Mouse (Mus musculus): ENCODE measurements around the gene Arhgap35. TPM values are rescaled to one million over a fixed set of nuclear protein-coding genes. Genes with fewer than 3 reads are reported as not detected.

Gene Arhgap35
- polyA plus RNA-seq, 1 experiment from 2014 or later: 23.6 TPM

GRCm38 (mm10) chr7:16557251-16557650 is 57.5 kb downstream of the Arhgap35 start:
- no peak overlapping the region for H3K4me2 ChIP-seq (replicated peaks)
- no peak overlapping the region for H3K27ac ChIP-seq
- no peaks in the 10 kb centered on the region for H3K9me3 ChIP-seq
- H3K4me3 ChIP-seq: no peak overlapping the region
- no peak overlapping the region for H3K9ac ChIP-seq
- 35% methylated on average over 4 of the region's 4 CpGs for WGBS
- H3K36me3 ChIP-seq: peaks cover 37% of the 10 kb centered on the region
- ATAC-seq (ENCODE audit: low FRiP score, low read depth): no peak
- H3K27me3 ChIP-seq: no peaks in the 10 kb centered on the region
- H3K4me1 ChIP-seq: peaks cover 49% of the 10 kb centered on the region

- Histone ChIP-seq H3K9ac (no peak overlapping the region), H3K36me3 (peaks cover 18% of the 10 kb centered on the region), H3K4me2 (replicated peaks) (no peak overlapping the region), H3K27ac (no peak overlapping the region), H3K27me3 (no peaks in the 10 kb centered on the region), H3K9me3 (no peaks in the 10 kb centered on the region), H3K4me3 (no peak overlapping the region), H3K4me1 (peaks cover 46% of the 10 kb centered on the region)
- no peak for ATAC-seq (ENCODE audit: low FRiP score, low read depth)
- whole genome bisulfite sequencing: 85% methylated on average over 3 of the region's 3 CpGs
Observed at GRCm38 (mm10) chr7:16554215-16554614, 60.6 kb downstream of the Arhgap35 start.

- ATAC-seq (ENCODE audit: low FRiP score, low read depth): no peak
- H3K4me3 ChIP-seq: no peak overlapping the region
- no peak overlapping the region for H3K4me2 ChIP-seq (replicated peaks)
- H3K9ac ChIP-seq: no peak overlapping the region
- H3K36me3 ChIP-seq: peaks cover 37% of the 10 kb centered on the region
- peaks cover 21% of the 10 kb centered on the region for H3K4me1 ChIP-seq
- WGBS: 93% methylated on average over 1 of the region's 1 CpGs
- no peak overlapping the region for H3K27ac ChIP-seq
- H3K27me3 ChIP-seq: no peaks in the 10 kb centered on the region
- H3K9me3 ChIP-seq: no peaks in the 10 kb centered on the region
Observed at GRCm38 (mm10) chr7:16551581-16551980, 63.2 kb downstream of the Arhgap35 start.

- Histone ChIP-seq H3K4me2 (replicated peaks) (no peak overlapping the region), H3K36me3 (peaks cover 46% of the 10 kb centered on the region)
Observed at GRCm38 (mm10) chr7:16549299-16549698, 65.5 kb downstream of the Arhgap35 start.

GRCm38 (mm10) chr7:16544770-16545169 is 70.0 kb downstream of the Arhgap35 start:
- H3K4me3 ChIP-seq: no peak overlapping the region
- H3K27ac ChIP-seq: peak overlapping the region; percentile 55
- no peak overlapping the region for H3K9ac ChIP-seq
- H3K36me3 ChIP-seq: peaks cover 68% of the 10 kb centered on the region
- peaks cover 19% of the 10 kb centered on the region for H3K4me1 ChIP-seq
- ATAC-seq (ENCODE audit: low FRiP score, low read depth): peak; percentile 95
- no peaks in the 10 kb centered on the region for H3K9me3 ChIP-seq
- H3K4me2 ChIP-seq (replicated peaks): no peak overlapping the region
- no peaks in the 10 kb centered on the region for H3K27me3 ChIP-seq
- WGBS: 35% methylated on average over 8 of the region's 8 CpGs

More at GRCm38 (mm10) chr7:16549299-16549698, 65.5 kb downstream of the Arhgap35 start:
- Histone ChIP-seq H3K4me1 (peaks cover 18% of the 10 kb centered on the region), H3K9ac (no peak overlapping the region), H3K4me3 (no peak overlapping the region), H3K27me3 (no peaks in the 10 kb centered on the region), H3K27ac (no peak overlapping the region), H3K9me3 (no peaks in the 10 kb centered on the region)
- ATAC-seq (ENCODE audit: low FRiP score, low read depth): no peak
- 87% methylated on average over 1 of the region's 1 CpGs for WGBS

GRCm38 (mm10) chr7:16537220-16537903 is 77.4 kb downstream of the Arhgap35 start:
- 0 out of 2 replicates have a peak, but pooled peaks cover 3% of the 10 kb centered on the region for H3K9me3 ChIP-seq
- no peaks in the 10 kb centered on the region for H3K4me1 ChIP-seq
- ATAC-seq (ENCODE audit: low FRiP score, low read depth): no peak
- H3K4me2 ChIP-seq (replicated peaks): no peak overlapping the region
- H3K36me3 ChIP-seq: peaks cover 75% of the 10 kb centered on the region
- no peak overlapping the region for H3K4me3 ChIP-seq
- H3K27me3 ChIP-seq: no peaks in the 10 kb centered on the region
- H3K9ac ChIP-seq: no peak overlapping the region
- no peak overlapping the region for H3K27ac ChIP-seq
- 81% methylated on average over 5 of the region's 5 CpGs for WGBS

- Histone ChIP-seq H3K4me1 (no peaks in the 10 kb centered on the region), H3K27ac (no peak overlapping the region), H3K27me3 (no peaks in the 10 kb centered on the region), H3K4me3 (no peak overlapping the region), H3K4me2 (replicated peaks) (no peak overlapping the region), H3K36me3 (peaks cover 50% of the 10 kb centered on the region), H3K9me3 (no peaks in the 10 kb centered on the region), H3K9ac (no peak overlapping the region)
- no peak for ATAC-seq (ENCODE audit: low FRiP score, low read depth)
- 94% methylated on average over 2 of the region's 2 CpGs for WGBS
Observed at GRCm38 (mm10) chr7:16525995-16526394, 88.8 kb downstream of the Arhgap35 start.

GRCm38 (mm10) chr7:16525448-16525847 is 89.3 kb downstream of the Arhgap35 start:
- no peak overlapping the region for H3K9ac ChIP-seq
- H3K9me3 ChIP-seq: no peaks in the 10 kb centered on the region
- peaks cover 49% of the 10 kb centered on the region for H3K36me3 ChIP-seq
- no peak overlapping the region for H3K4me3 ChIP-seq
- 78% methylated on average over 3 of the region's 3 CpGs for WGBS
- H3K4me1 ChIP-seq: no peaks in the 10 kb centered on the region
- H3K4me2 ChIP-seq (replicated peaks): no peak overlapping the region
- H3K27ac ChIP-seq: no peak overlapping the region
- no peaks in the 10 kb centered on the region for H3K27me3 ChIP-seq
- no peak for ATAC-seq (ENCODE audit: low FRiP score, low read depth)

- 68% methylated on average over 2 of the region's 2 CpGs for WGBS
- peaks cover 50% of the 10 kb centered on the region for H3K36me3 ChIP-seq
- H3K9ac ChIP-seq: no peak overlapping the region
- no peak overlapping the region for H3K4me3 ChIP-seq
- no peaks in the 10 kb centered on the region for H3K4me1 ChIP-seq
- H3K27ac ChIP-seq: no peak overlapping the region
- no peaks in the 10 kb centered on the region for H3K9me3 ChIP-seq
- ATAC-seq (ENCODE audit: low FRiP score, low read depth): no peak
- H3K27me3 ChIP-seq: no peaks in the 10 kb centered on the region
- H3K4me2 ChIP-seq (replicated peaks): no peak overlapping the region
Observed at GRCm38 (mm10) chr7:16524308-16524707, 90.5 kb downstream of the Arhgap35 start.

- ATAC-seq (ENCODE audit: low FRiP score, low read depth): no peak
Observed at GRCm38 (mm10) chr7:16519310-16519709, 95.5 kb downstream of the Arhgap35 start.

GRCm38 (mm10) chr7:16517198-16517597 is 97.6 kb downstream of the Arhgap35 start:
- no peak overlapping the region for H3K4me3 ChIP-seq
- H3K36me3 ChIP-seq: peaks cover 36% of the 10 kb centered on the region
- no peak for ATAC-seq (ENCODE audit: low FRiP score, low read depth)
- no peak overlapping the region for H3K27ac ChIP-seq
- no peak overlapping the region for H3K9ac ChIP-seq
- no peaks in the 10 kb centered on the region for H3K4me1 ChIP-seq
- 91% methylated on average over 5 of the region's 5 CpGs for WGBS
- no peak overlapping the region for H3K4me2 ChIP-seq (replicated peaks)
- no peaks in the 10 kb centered on the region for H3K27me3 ChIP-seq
- H3K9me3 ChIP-seq: no peaks in the 10 kb centered on the region

More at GRCm38 (mm10) chr7:16519310-16519709, 95.5 kb downstream of the Arhgap35 start:
- Histone ChIP-seq H3K9ac (no peak overlapping the region), H3K4me3 (no peak overlapping the region), H3K4me1 (no peaks in the 10 kb centered on the region), H3K9me3 (no peaks in the 10 kb centered on the region), H3K4me2 (replicated peaks) (no peak overlapping the region), H3K36me3 (peaks cover 42% of the 10 kb centered on the region), H3K27me3 (no peaks in the 10 kb centered on the region), H3K27ac (no peak overlapping the region)
- 96% methylated on average over 2 of the region's 2 CpGs for WGBS

- H3K9ac ChIP-seq: no peak overlapping the region
- H3K27me3 ChIP-seq: no peaks in the 10 kb centered on the region
- ATAC-seq (ENCODE audit: low FRiP score, low read depth): no peak
- no peaks in the 10 kb centered on the region for H3K9me3 ChIP-seq
- 19% methylated on average over 3 of the region's 3 CpGs for WGBS
- H3K36me3 ChIP-seq: peaks cover 89% of the 10 kb centered on the region
- no peaks in the 10 kb centered on the region for H3K4me1 ChIP-seq
- H3K4me3 ChIP-seq: no peak overlapping the region
- no peak overlapping the region for H3K27ac ChIP-seq
- H3K4me2 ChIP-seq (replicated peaks): no peak overlapping the region
Observed at GRCm38 (mm10) chr7:16507284-16507683, 107.5 kb downstream of the Arhgap35 start.

GRCm38 (mm10) chr7:16505226-16505593 is 109.6 kb downstream of the Arhgap35 start:
- H3K4me2 ChIP-seq (replicated peaks): no peak overlapping the region
- H3K27ac ChIP-seq: no peak overlapping the region
- H3K36me3 ChIP-seq: peaks cover 88% of the 10 kb centered on the region
- no peaks in the 10 kb centered on the region for H3K27me3 ChIP-seq
- H3K4me3 ChIP-seq: no peak overlapping the region
- H3K9ac ChIP-seq: no peak overlapping the region
- H3K9me3 ChIP-seq: no peaks in the 10 kb centered on the region
- WGBS: 91% methylated on average over 3 of the region's 3 CpGs
- no peaks in the 10 kb centered on the region for H3K4me1 ChIP-seq
- no peak for ATAC-seq (ENCODE audit: low FRiP score, low read depth)
